Mouse (Mus musculus) C2C12 (cell line): ENCODE results near the gene Sfmbt1. TPM values are rescaled to one million over a fixed set of nuclear protein-coding genes. Genes with fewer than 3 reads are reported as not detected.

Experiments
- H3K27me3 ChIP-seq: one replicate; pipeline ENCODE4 v1.6.1; 2011; ENCODE audit not compliant: control insufficient read depth, insufficient read depth, insufficient read length
- H3K36me3 ChIP-seq: one replicate; pipeline ENCODE4 v1.6.1; 2011; ENCODE audit not compliant: control insufficient read depth, insufficient read depth
- H3K4me3 ChIP-seq: one replicate; pipeline ENCODE4 v1.5.1; 2011; ENCODE audit warnings: mild to moderate bottlenecking, control low read depth; ENCODE audit not compliant: poor library complexity, insufficient read depth, severe bottlenecking
- H3K79me2 ChIP-seq: one replicate; pipeline ENCODE4 v1.6.1; 2011; ENCODE audit not compliant: control insufficient read depth, insufficient read depth
- H3K79me3 ChIP-seq: one replicate; pipeline ENCODE4 v1.6.1; 2011; ENCODE audit warnings: low read depth, control low read depth
- H3ac ChIP-seq: one replicate; pipeline ENCODE3; 2011; ENCODE audit warnings: low read depth; ENCODE audit not compliant: control insufficient read depth, insufficient read length
- CEBPB ChIP-seq: IDR thresholded peaks from one replicate; pipeline ENCODE4 v1.6.1; 2011; ENCODE audit warnings: low read depth, mild to moderate bottlenecking, control low read depth, moderate library complexity
- CTCF ChIP-seq: IDR thresholded peaks from one replicate; pipeline ENCODE4 v1.5.1; 2011; ENCODE audit not compliant: control insufficient read depth, insufficient read depth, insufficient read length
- FOSL1 ChIP-seq: IDR thresholded peaks from one replicate; pipeline ENCODE4 v1.8.0; 2011; ENCODE audit warnings: mild to moderate bottlenecking, low read length; ENCODE audit not compliant: poor library complexity, insufficient read depth, severe bottlenecking
- MAX ChIP-seq: IDR thresholded peaks from one replicate; pipeline ENCODE4 v1.6.1; 2011; ENCODE audit warnings: mild to moderate bottlenecking, control low read depth
- MYOD1 ChIP-seq: IDR thresholded peaks from one replicate; pipeline ENCODE4 v1.6.1; 2011; ENCODE audit warnings: low read depth; ENCODE audit not compliant: control insufficient read depth, insufficient read length
- MYOG ChIP-seq: IDR thresholded peaks from one replicate; pipeline ENCODE4 v1.6.1; 2011; ENCODE audit not compliant: control insufficient read depth, insufficient read length; ENCODE audit errors: extremely low read depth
- USF1 ChIP-seq: IDR thresholded peaks from one replicate; pipeline ENCODE4 v1.6.1; 2011; ENCODE audit warnings: low read depth, mild to moderate bottlenecking, control low read depth, moderate library complexity
- polyA plus RNA-seq: library from polyadenylated mRNA; unstranded; fragments of >200 nt; fragmentation: generic; extraction: Trizol; gene quantifications from one replicate; pipeline ENCODE4 v1.2.1, GENCODE M21; 2012; ENCODE audit warnings: missing spikeins

Gene Sfmbt1
- polyA plus RNA-seq, 1 experiment = 5.1 TPM

- Histone ChIP-seq H3K27me3 (no peaks in the 10 kb centered on the region), H3K4me3 (no peak overlapping the region), H3ac (no peak overlapping the region), H3K79me3 (no peaks in the 10 kb centered on the region), H3K79me2 (no peaks in the 10 kb centered on the region), H3K36me3 (peaks cover 27% of the 10 kb centered on the region)
- TF ChIP-seq CTCF = peak; percentile 82
- TF ChIP-seq FOSL1 = no peak
- no peak for TF ChIP-seq CEBPB
- no peak for TF ChIP-seq MAX
- no peak for TF ChIP-seq USF1
- no peak for TF ChIP-seq MYOG
- TF ChIP-seq MYOD1 = no peak
Measured at GRCm38 (mm10) chr14:30671986-30672312, 42.7 kb upstream of the Sfmbt1 start.

- Histone ChIP-seq H3K4me3 (no peak overlapping the region), H3K79me2 (no peaks in the 10 kb centered on the region), H3K27me3 (no peaks in the 10 kb centered on the region), H3K79me3 (no peaks in the 10 kb centered on the region), H3K36me3 (peaks cover 26% of the 10 kb centered on the region), H3ac (no peak overlapping the region)
- TF ChIP-seq MAX (no peak), FOSL1 (no peak), MYOG (no peak), USF1 (no peak), CTCF (no peak), MYOD1 (no peak), CEBPB (no peak)
Measured at GRCm38 (mm10) chr14:30674947-30675346, 39.7 kb upstream of the Sfmbt1 start.

GRCm38 (mm10) chr14:30682131-30682530 lies 32.5 kb upstream of the Sfmbt1 start:
- Histone ChIP-seq H3ac (no peak overlapping the region), H3K27me3 (no peaks in the 10 kb centered on the region), H3K79me2 (no peaks in the 10 kb centered on the region), H3K79me3 (no peaks in the 10 kb centered on the region), H3K4me3 (no peak overlapping the region), H3K36me3 (peaks cover 37% of the 10 kb centered on the region)
- TF ChIP-seq USF1 (no peak), FOSL1 (no peak), MYOG (no peak), MYOD1 (no peak), CTCF (no peak), CEBPB (no peak), MAX (no peak)

- H3K4me3 ChIP-seq = no peak overlapping the region
- H3K36me3 ChIP-seq = peaks cover 15% of the 10 kb centered on the region
- H3ac ChIP-seq = no peak overlapping the region
- TF ChIP-seq CTCF (no peak), MAX (no peak)
- H3K27me3 ChIP-seq = no peaks in the 10 kb centered on the region
- no peaks in the 10 kb centered on the region for H3K79me2 ChIP-seq
- H3K79me3 ChIP-seq = no peaks in the 10 kb centered on the region
Measured at GRCm38 (mm10) chr14:30690685-30691084, 24.0 kb upstream of the Sfmbt1 start.

- no peaks in the 10 kb centered on the region for H3K79me2 ChIP-seq
- no peaks in the 10 kb centered on the region for H3K27me3 ChIP-seq
- H3ac ChIP-seq = no peak overlapping the region
- H3K4me3 ChIP-seq = no peak overlapping the region
- no peak for TF ChIP-seq MYOD1
- TF ChIP-seq CTCF = no peak
- no peak for TF ChIP-seq USF1
- TF ChIP-seq MAX = no peak
- TF ChIP-seq MYOG = no peak
- no peak for TF ChIP-seq CEBPB
- TF ChIP-seq FOSL1 = no peak
- H3K79me3 ChIP-seq = no peaks in the 10 kb centered on the region
- peaks cover 15% of the 10 kb centered on the region for H3K36me3 ChIP-seq
Measured at GRCm38 (mm10) chr14:30692439-30692838, 22.2 kb upstream of the Sfmbt1 start.

GRCm38 (mm10) chr14:30694786-30695185 lies 19.9 kb upstream of the Sfmbt1 start:
- H3K79me2 ChIP-seq = no peaks in the 10 kb centered on the region
- H3K4me3 ChIP-seq = no peak overlapping the region
- no peaks in the 10 kb centered on the region for H3K79me3 ChIP-seq
- H3K36me3 ChIP-seq = peaks cover 11% of the 10 kb centered on the region
- H3K27me3 ChIP-seq = no peaks in the 10 kb centered on the region
- no peak overlapping the region for H3ac ChIP-seq
- TF ChIP-seq CEBPB = no peak
- TF ChIP-seq FOSL1 = no peak
- TF ChIP-seq CTCF = no peak
- no peak for TF ChIP-seq MYOG
- no peak for TF ChIP-seq MYOD1
- no peak for TF ChIP-seq USF1
- no peak for TF ChIP-seq MAX
